21 mouse cellular contexts compared by ENCODE assay signal in the genomic region with DNA sequence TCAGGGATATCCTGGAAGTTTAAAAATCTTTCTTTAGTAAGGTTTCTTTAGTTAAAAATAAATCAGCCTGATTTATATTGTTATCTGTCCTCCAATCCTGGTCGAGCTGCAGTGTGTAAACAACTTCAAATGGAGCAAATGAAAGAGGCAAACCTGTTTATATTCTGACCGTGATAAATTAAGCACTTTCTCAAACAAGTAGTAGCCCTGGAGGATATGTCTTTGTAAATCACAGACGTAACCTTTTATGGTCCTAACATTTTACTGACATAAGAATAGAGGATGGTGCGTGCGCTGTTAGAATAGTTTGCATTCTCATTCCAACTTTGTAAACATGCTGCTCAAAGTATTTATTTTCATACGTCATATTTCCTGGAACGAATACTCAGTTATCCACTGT.
DNase-seq lines count a peak whose midpoint lies in the region; ATAC-seq and TF ChIP-seq lines count a peak whose summit lies in the region.
"Had no signal": no experiment of that assay in that cellular context is flagged by ENCODE, and none has a peak within 500 bp of the region (broad histone marks: within the 10 kb centered on the region; RNA-seq: fewer than 3 reads in every experiment).

No protein-coding gene starts in this region.

- no peaks in the 10 kb centered on the region for H3K27me3 ChIP-seq in kidney, embryonic 16.5 days (ENCODE audit: insufficient read depth, low read length)
- H3K27me3 ChIP-seq in lung, postnatal 0 days (replicated peaks; ENCODE audit: insufficient read depth, low read length): no peaks in the 10 kb centered on the region
- H3K27me3 ChIP-seq in stomach, embryonic 16.5 days (ENCODE audit: control insufficient read depth, insufficient read depth, low read length): no peaks in the 10 kb centered on the region
- H3K27me3 ChIP-seq in forebrain, embryonic 15.5 days: no peaks in the 10 kb centered on the region
- H3K27me3 ChIP-seq: embryonic facial prominence, embryonic 15.5 days; hindbrain, embryonic 12.5 days had no signal

- H3K9ac ChIP-seq in kidney, embryonic 16.5 days (replicated peaks; ENCODE audit: low read length): no peak overlapping the region
- no peak overlapping the region for H3K9ac ChIP-seq in lung, postnatal 0 days (replicated peaks; ENCODE audit: low read depth)
- no peak overlapping the region for H3K9ac ChIP-seq in stomach, embryonic 16.5 days (ENCODE audit: low read length)
- H3K9ac ChIP-seq in forebrain, embryonic 15.5 days (replicated peaks): no peak overlapping the region
- H3K9ac ChIP-seq: embryonic facial prominence, embryonic 15.5 days; hindbrain, embryonic 12.5 days had no signal

- no peak overlapping the region for H3K27ac ChIP-seq in kidney, embryonic 16.5 days (ENCODE audit: low read length)
- no peak overlapping the region for H3K27ac ChIP-seq in lung, postnatal 0 days (ENCODE audit: low read length)
- H3K27ac ChIP-seq in stomach, embryonic 16.5 days (ENCODE audit: low read length): no peak overlapping the region
- H3K27ac ChIP-seq in forebrain, embryonic 15.5 days (replicated peaks): no peak overlapping the region
- H3K27ac ChIP-seq: embryonic facial prominence, embryonic 15.5 days; forebrain, embryonic 10.5 days; heart, embryonic 10.5 days; hindbrain, embryonic 12.5 days had no signal

- H3K4me2 ChIP-seq in kidney, embryonic 16.5 days (replicated peaks; ENCODE audit: low read depth, low read length): no peak overlapping the region
- no peak overlapping the region for H3K4me2 ChIP-seq in lung, postnatal 0 days (replicated peaks; ENCODE audit: low read depth, low read length)
- no peak overlapping the region for H3K4me2 ChIP-seq in stomach, embryonic 16.5 days (ENCODE audit: low read depth, low read length)
- no peak overlapping the region for H3K4me2 ChIP-seq in forebrain, embryonic 15.5 days (replicated peaks)
- H3K4me2 ChIP-seq: embryonic facial prominence, embryonic 15.5 days; hindbrain, embryonic 12.5 days had no signal

- no peak overlapping the region for H3K4me3 ChIP-seq in kidney, embryonic 16.5 days (ENCODE audit: low read length)
- H3K4me3 ChIP-seq in lung, postnatal 0 days (ENCODE audit: low read depth, low read length): no peak overlapping the region
- no peak overlapping the region for H3K4me3 ChIP-seq in stomach, embryonic 16.5 days (replicated peaks; ENCODE audit: low read length)
- H3K4me3 ChIP-seq in forebrain, embryonic 15.5 days: no peak overlapping the region
- H3K4me3 ChIP-seq: embryonic facial prominence, embryonic 15.5 days; erythroblast, embryonic 14.5 days; forebrain, embryonic 10.5 days; heart, embryonic 10.5 days; hindbrain, embryonic 12.5 days had no signal

- H3K36me3 ChIP-seq in kidney, embryonic 16.5 days (ENCODE audit: insufficient read depth, low read length): no peaks in the 10 kb centered on the region
- H3K36me3 ChIP-seq in lung, postnatal 0 days (ENCODE audit: insufficient read depth, low read length): no peaks in the 10 kb centered on the region
- H3K36me3 ChIP-seq in stomach, embryonic 16.5 days (ENCODE audit: control insufficient read depth, insufficient read depth, low read length): no peaks in the 10 kb centered on the region
- no peaks in the 10 kb centered on the region for H3K36me3 ChIP-seq in forebrain, embryonic 15.5 days
- H3K36me3 ChIP-seq: embryonic facial prominence, embryonic 15.5 days; forebrain, embryonic 10.5 days; G1E; heart, embryonic 10.5 days; hindbrain, embryonic 12.5 days had no signal

- 0 out of 2 replicates have a peak, but pooled peaks cover 5% of the 10 kb centered on the region for H3K4me1 ChIP-seq in kidney, embryonic 16.5 days (ENCODE audit: insufficient read depth, low read length)
- no peaks in the 10 kb centered on the region for H3K4me1 ChIP-seq in lung, postnatal 0 days (ENCODE audit: insufficient read depth, low read depth, low read length)
- H3K4me1 ChIP-seq in stomach, embryonic 16.5 days (ENCODE audit: control insufficient read depth, insufficient read depth, low read length): 0 out of 2 replicates have a peak, but pooled peaks cover 3% of the 10 kb centered on the region
- no peaks in the 10 kb centered on the region for H3K4me1 ChIP-seq in forebrain, embryonic 15.5 days
- H3K4me1 ChIP-seq: embryonic facial prominence, embryonic 15.5 days; heart, embryonic 10.5 days; hindbrain, embryonic 12.5 days had no signal

- H3K9me3 ChIP-seq in kidney, embryonic 16.5 days (ENCODE audit: low read length): no peaks in the 10 kb centered on the region
- H3K9me3 ChIP-seq in lung, postnatal 0 days (ENCODE audit: low read length): no peaks in the 10 kb centered on the region
- no peaks in the 10 kb centered on the region for H3K9me3 ChIP-seq in stomach, embryonic 16.5 days (replicated peaks; ENCODE audit: control insufficient read depth, low read length)
- H3K9me3 ChIP-seq in forebrain, embryonic 15.5 days: no peaks in the 10 kb centered on the region
- H3K9me3 ChIP-seq: embryonic facial prominence, embryonic 15.5 days; forebrain, embryonic 10.5 days; G1E; heart, embryonic 10.5 days; hindbrain, embryonic 12.5 days had no signal

- ATAC-seq in kidney, embryonic 16.5 days (ENCODE audit: low FRiP score, low TSS enrichment): peak; percentile 73; the same call in 1 of the 2 replicates
- ATAC-seq in lung, postnatal 0 days: peak; percentile 47
- peak; percentile 33; the same call in 1 of the 2 replicates for ATAC-seq in stomach, embryonic 16.5 days (ENCODE audit: insufficient read depth, low FRiP score)
- no peak for ATAC-seq in forebrain, embryonic 15.5 days (replicated peaks)
- ATAC-seq: forebrain, embryonic 14.5 days had no signal

- peak; percentile 66; the same call in 1 of the 2 replicates for TF ChIP-seq EP300 in lung, postnatal 0 days (IDR thresholded peaks at IDR 0.05)

- WGBS in kidney, embryonic 16.5 days: 34% methylated on average over 7 of the region's 7 CpGs
- 17% methylated on average over 7 of the region's 7 CpGs for WGBS in lung, postnatal 0 days
- WGBS in stomach, embryonic 16.5 days: 21% methylated on average over 7 of the region's 7 CpGs
- WGBS in forebrain, embryonic 15.5 days: 83% methylated on average over 7 of the region's 7 CpGs

- DNase-seq in kidney, adult 11 months: no peak
- DNase-seq in lung, postnatal 0 days (ENCODE audit: low spot score): peak; percentile 35
- DNase-seq in lung, adult 18-20 months: no peak
- DNase-seq: adrenal gland, adult 8-10 months; adrenal gland, postnatal 36 days; cerebellum, adult 2 months; cerebellum, postnatal 14 days; gastrocnemius, postnatal 10 days; heart, adult 18-20 months; heart, postnatal 10 days; heart, postnatal 4 days had no signal

- TF ChIP-seq CTCF in lung, postnatal 0 days (IDR thresholded peaks at IDR 0.05): no peak
